Mouse (Mus musculus) heart, embryonic 13.5 days (tissue): Measurements from ENCODE around the gene Sgms1. TPM values are rescaled to one million over a fixed set of nuclear protein-coding genes. Genes with fewer than 3 reads are reported as not detected.
A peak's percentile ranks its signal among the peaks of the same experiment; 100 is the strongest.

Source experiments
- ATAC-seq: fragments of 200-750 bp; cut with Nextera tagmentation; 2 replicates; pipeline ENCODE4 v1.8.0; 2017; ENCODE audit warnings: moderate TSS enrichment; ENCODE audit not compliant: insufficient number of reproducible peaks, low FRiP score, low TSS enrichment; ENCODE audit errors: extremely low read depth
- H3K27ac ChIP-seq: fragments of 300-500 bp; sonication (generic); replicated peaks from 2 replicates; pipeline ENCODE4 v1.5.1; 2015; ENCODE audit warnings: moderate library complexity, mild to moderate bottlenecking, inconsistent platforms
- H3K27me3 ChIP-seq: fragments of 300-500 bp; sonication (generic); replicated peaks from 2 replicates; pipeline ENCODE4 v1.6.1; 2015; ENCODE audit warnings: mild to moderate bottlenecking, inconsistent platforms
- H3K36me3 ChIP-seq: fragments of 300-500 bp; sonication (generic); 2 replicates; pipeline ENCODE4 v1.6.1; 2015; ENCODE audit warnings: mild to moderate bottlenecking, inconsistent platforms
- H3K4me1 ChIP-seq: fragments of 300-500 bp; sonication (generic); 2 replicates; pipeline ENCODE4 v1.6.1; 2015; ENCODE audit warnings: inconsistent platforms
- H3K4me2 ChIP-seq: fragments of 300-500 bp; sonication (generic); 2 replicates; pipeline ENCODE4 v1.6.1; 2015; ENCODE audit warnings: inconsistent platforms, mild to moderate bottlenecking, moderate library complexity
- H3K4me3 ChIP-seq: fragments of 300-500 bp; sonication (generic); 2 replicates; pipeline ENCODE4 v1.5.1; 2015; ENCODE audit warnings: moderate library complexity, mild to moderate bottlenecking, inconsistent platforms
- H3K9ac ChIP-seq: fragments of 300-500 bp; sonication (generic); 2 replicates; pipeline ENCODE4 v1.6.1; 2015; ENCODE audit warnings: inconsistent platforms, mild to moderate bottlenecking, moderate library complexity
- H3K9me3 ChIP-seq: fragments of 300-500 bp; sonication (generic); 2 replicates; pipeline ENCODE4 v1.6.1; 2016; ENCODE audit warnings: inconsistent platforms
- WGBS: fragments of 180-500 bp; shearing (Covaris S2); methylation state at CpG from one replicate; pipeline ENCODE4 v1.1.7; 2015; ENCODE audit warnings: mixed read lengths; 5-methylcytosine and 5-hydroxymethylcytosine counted together
- polyA plus RNA-seq: library from polyadenylated mRNA; unstranded; fragments of >200 nt; fragmentation: Nextera tagmentation; extraction: Ambion mirVana; gene quantifications from 2 replicates; pipeline ENCODE4 v1.2.1, GENCODE M21; 2015

Gene Sgms1
- polyA plus RNA-seq, 1 experiment from 2014 or later: 33.3 TPM

- Histone ChIP-seq H3K4me3 (no peak overlapping the region), H3K27ac (peak overlapping the region; percentile 90), H3K9ac (peak overlapping the region; percentile 16; the same call in 1 of the 2 replicates), H3K4me2 (peak overlapping the region; percentile 29; the same call in 1 of the 2 replicates), H3K4me1 (peaks cover 41% of the 10 kb centered on the region), H3K27me3 (no peaks in the 10 kb centered on the region), H3K36me3 (peaks cover 4% of the 10 kb centered on the region), H3K9me3 (no peaks in the 10 kb centered on the region)
- WGBS: 56% methylated on average over 9 of the region's 9 CpGs
- ATAC-seq: no peak
These were observed 85.3 kb downstream of the Sgms1 start for GRCm38 (mm10) chr19:32304008-32304873.

GRCm38 (mm10) chr19:32302835-32303381, 86.6 kb downstream of the Sgms1 start:
- WGBS: 58% methylated on average over 5 of the region's 5 CpGs
- Histone ChIP-seq H3K4me1 (peaks cover 41% of the 10 kb centered on the region), H3K27me3 (no peaks in the 10 kb centered on the region), H3K36me3 (peaks cover 8% of the 10 kb centered on the region), H3K4me3 (no peak overlapping the region), H3K27ac (no peak overlapping the region; the same call in 1 of the 2 replicates), H3K4me2 (no peak overlapping the region), H3K9me3 (no peaks in the 10 kb centered on the region), H3K9ac (no peak overlapping the region)
- no peak for ATAC-seq

- Histone ChIP-seq H3K9ac (no peak overlapping the region), H3K9me3 (no peaks in the 10 kb centered on the region), H3K4me3 (no peak overlapping the region), H3K27ac (no peak overlapping the region), H3K27me3 (no peaks in the 10 kb centered on the region), H3K4me1 (peaks cover 41% of the 10 kb centered on the region), H3K4me2 (no peak overlapping the region), H3K36me3 (peaks cover 8% of the 10 kb centered on the region)
- ATAC-seq: no peak
- WGBS: 77% methylated on average over 3 of the region's 3 CpGs
These were observed 87.9 kb downstream of the Sgms1 start for GRCm38 (mm10) chr19:32301568-32301967.

- H3K4me2 ChIP-seq: no peak overlapping the region
- ATAC-seq: no peak
- H3K27ac ChIP-seq: no peak overlapping the region
- H3K4me3 ChIP-seq: no peak overlapping the region
- no peaks in the 10 kb centered on the region for H3K9me3 ChIP-seq
- H3K9ac ChIP-seq: no peak overlapping the region
- H3K36me3 ChIP-seq: peaks cover 8% of the 10 kb centered on the region
- WGBS: 87% methylated on average over 7 of the region's 7 CpGs
- no peaks in the 10 kb centered on the region for H3K27me3 ChIP-seq
- H3K4me1 ChIP-seq: peaks cover 25% of the 10 kb centered on the region
These were observed 91.3 kb downstream of the Sgms1 start for GRCm38 (mm10) chr19:32298221-32298620.

GRCm38 (mm10) chr19:32296863-32297262, 92.7 kb downstream of the Sgms1 start:
- WGBS: 64% methylated on average over 7 of the region's 7 CpGs
- Histone ChIP-seq H3K27ac (no peak overlapping the region), H3K4me3 (no peak overlapping the region), H3K27me3 (no peaks in the 10 kb centered on the region), H3K4me2 (no peak overlapping the region), H3K9ac (no peak overlapping the region), H3K4me1 (peaks cover 28% of the 10 kb centered on the region), H3K36me3 (peaks cover 8% of the 10 kb centered on the region), H3K9me3 (no peaks in the 10 kb centered on the region)
- ATAC-seq: no peak

GRCm38 (mm10) chr19:32295581-32295980, 93.9 kb downstream of the Sgms1 start:
- no peak overlapping the region for H3K4me2 ChIP-seq
- no peak overlapping the region for H3K4me3 ChIP-seq
- no peak for ATAC-seq
- no peaks in the 10 kb centered on the region for H3K9me3 ChIP-seq
- H3K4me1 ChIP-seq: peaks cover 32% of the 10 kb centered on the region
- H3K9ac ChIP-seq: no peak overlapping the region
- no peaks in the 10 kb centered on the region for H3K27me3 ChIP-seq
- WGBS: 84% methylated on average over 7 of the region's 7 CpGs
- peaks cover 8% of the 10 kb centered on the region for H3K36me3 ChIP-seq
- H3K27ac ChIP-seq: no peak overlapping the region

GRCm38 (mm10) chr19:32292782-32293776, 96.4 kb downstream of the Sgms1 start:
- ATAC-seq: no peak
- Histone ChIP-seq H3K4me2 (peak overlapping the region; percentile 51), H3K27ac (peak overlapping the region; percentile 82), H3K9me3 (no peaks in the 10 kb centered on the region), H3K4me3 (no peak overlapping the region), H3K4me1 (peaks cover 45% of the 10 kb centered on the region), H3K36me3 (peaks cover 5% of the 10 kb centered on the region; the same call in 1 of the 2 replicates), H3K9ac (no peak overlapping the region), H3K27me3 (no peaks in the 10 kb centered on the region)
- WGBS: 62% methylated on average over 12 of the region's 12 CpGs

- 42% methylated on average over 12 of the region's 12 CpGs for WGBS
- peak overlapping the region; percentile 21; the same call in 1 of the 2 replicates for H3K9ac ChIP-seq
- no peak; the same call in 1 of the 2 replicates for ATAC-seq
- peaks cover 5% of the 10 kb centered on the region; the same call in 1 of the 2 replicates for H3K36me3 ChIP-seq
- H3K4me1 ChIP-seq: peaks cover 45% of the 10 kb centered on the region
- H3K27me3 ChIP-seq: no peaks in the 10 kb centered on the region
- peak overlapping the region; percentile 51 for H3K4me2 ChIP-seq
- no peaks in the 10 kb centered on the region for H3K9me3 ChIP-seq
- H3K4me3 ChIP-seq: no peak overlapping the region
- H3K27ac ChIP-seq: peak overlapping the region; percentile 82
These were observed 97.3 kb downstream of the Sgms1 start for GRCm38 (mm10) chr19:32292067-32292739.

GRCm38 (mm10) chr19:32291130-32291529, 98.4 kb downstream of the Sgms1 start:
- peaks cover 45% of the 10 kb centered on the region for H3K4me1 ChIP-seq
- H3K27ac ChIP-seq: no peak overlapping the region
- H3K9me3 ChIP-seq: no peaks in the 10 kb centered on the region
- H3K4me2 ChIP-seq: no peak overlapping the region
- H3K36me3 ChIP-seq: peaks cover 5% of the 10 kb centered on the region; the same call in 1 of the 2 replicates
- H3K9ac ChIP-seq: no peak overlapping the region
- no peaks in the 10 kb centered on the region for H3K27me3 ChIP-seq
- 76% methylated on average over 5 of the region's 5 CpGs for WGBS
- H3K4me3 ChIP-seq: no peak overlapping the region
- no peak for ATAC-seq

- WGBS: 69% methylated on average over 5 of the region's 5 CpGs
- Histone ChIP-seq H3K27ac (no peak overlapping the region), H3K27me3 (no peaks in the 10 kb centered on the region), H3K4me1 (peaks cover 45% of the 10 kb centered on the region), H3K9ac (no peak overlapping the region), H3K4me2 (no peak overlapping the region), H3K9me3 (no peaks in the 10 kb centered on the region), H3K36me3 (peaks cover 5% of the 10 kb centered on the region; the same call in 1 of the 2 replicates), H3K4me3 (no peak overlapping the region)
- ATAC-seq: no peak
These were observed 100.6 kb downstream of the Sgms1 start for GRCm38 (mm10) chr19:32288895-32289294.
